Mouse (Mus musculus) bone marrow macrophage, adult 2 months (primary cell): ENCODE measurements around the gene Taok3.

Experiments used
- CTCF ChIP-seq: IDR thresholded peaks from 2 replicates; pipeline ENCODE4 v1.5.1; 2012; ENCODE audit warnings: low read depth, mild to moderate bottlenecking, low read length, moderate library complexity
- POLR2A ChIP-seq: IDR thresholded peaks from 2 replicates; pipeline ENCODE4 v1.6.1; 2012; ENCODE audit warnings: mild to moderate bottlenecking, low read depth, low read length, borderline replicate concordance

GRCm38 (mm10) chr5:117116660-117117059 is 3.3 kb upstream of the Taok3 start:
- TF ChIP-seq POLR2A (no peak), CTCF (no peak)
